Mouse (Mus musculus) heart, embryonic 14.5 days (tissue): ENCODE results near the gene Plxnd1. TPM values are rescaled to one million over a fixed set of nuclear protein-coding genes. Genes with fewer than 3 reads are reported as not detected.

Experiments used
- ATAC-seq: fragments of 200-750 bp; cut with Nextera tagmentation; 2 replicates; pipeline ENCODE4 v1.8.0; 2017; ENCODE audit warnings: low read depth, moderate TSS enrichment; ENCODE audit not compliant: insufficient number of reproducible peaks, insufficient read depth, low FRiP score
- H3K27ac ChIP-seq, 2 experiments: fragments of 200-500 bp in 1 of 2; fragments of 300-500 bp in 1 of 2; sonication (generic) in 1 of 2; replicated peaks in 1 of 2; 2 replicates each; pipeline ENCODE4 v1.5.1; 2012 to 2014; ENCODE audit warnings: low read depth in 2 of 2, low read length in 2 of 2, control low read depth in 1 of 2, mild to moderate bottlenecking in 1 of 2, mixed read lengths in 1 of 2; ENCODE audit not compliant: control insufficient read depth in 1 of 2, insufficient read depth in 1 of 2
- H3K27me3 ChIP-seq: fragments of 300-500 bp; sonication (generic); 2 replicates; pipeline ENCODE4 v1.6.1; 2014; ENCODE audit warnings: mild to moderate bottlenecking, low read length, control low read depth; ENCODE audit not compliant: control insufficient read depth, insufficient read depth
- H3K36me3 ChIP-seq: fragments of 300-500 bp; sonication (generic); 2 replicates; pipeline ENCODE4 v1.6.1; 2014; ENCODE audit warnings: mild to moderate bottlenecking, control low read depth, low read length, mixed read lengths; ENCODE audit not compliant: control insufficient read depth, insufficient read depth
- H3K4me1 ChIP-seq, 2 experiments: fragments of 200-500 bp in 1 of 2; fragments of 300-500 bp in 1 of 2; sonication (generic) in 1 of 2; 2 replicates each; pipeline ENCODE4 v1.6.1; 2012 to 2014; ENCODE audit warnings: low read length in 2 of 2, control low read depth in 1 of 2, mixed read lengths in 1 of 2; ENCODE audit not compliant: control insufficient read depth in 2 of 2, insufficient read depth in 2 of 2
- H3K4me2 ChIP-seq: fragments of 300-500 bp; sonication (generic); 2 replicates; pipeline ENCODE4 v1.6.1; 2014; ENCODE audit warnings: mild to moderate bottlenecking, low read length
- H3K4me3 ChIP-seq, 2 experiments: fragments of 200-500 bp in 1 of 2; fragments of 300-500 bp in 1 of 2; sonication (generic) in 1 of 2; 2 replicates each; pipeline ENCODE4 v1.5.1; 2012 to 2014; ENCODE audit warnings: low read length in 2 of 2, mild to moderate bottlenecking in 2 of 2, control low read depth in 1 of 2, low read depth in 1 of 2, moderate library complexity in 1 of 2; ENCODE audit not compliant: control insufficient read depth in 1 of 2, insufficient read depth in 1 of 2
- H3K9ac ChIP-seq: fragments of 300-500 bp; sonication (generic); 2 replicates; pipeline ENCODE4 v1.6.1; 2014; ENCODE audit warnings: mild to moderate bottlenecking, low read length
- H3K9me3 ChIP-seq: fragments of 300-500 bp; sonication (generic); 2 replicates; pipeline ENCODE4 v1.6.1; 2016; ENCODE audit warnings: low read length, control low read depth; ENCODE audit not compliant: control insufficient read depth
- WGBS: fragments of 180-500 bp; shearing (Covaris S2); extraction: QIAGEN DNeasy Blood & Tissue Kit; methylation state at CpG from one replicate; pipeline ENCODE4 v1.1.7; 2014; 5-methylcytosine and 5-hydroxymethylcytosine counted together
- polyA plus RNA-seq: library from polyadenylated mRNA; unstranded; fragments of >200 nt; fragmentation: Nextera tagmentation; extraction: Ambion mirVana; gene quantifications from 2 replicates; pipeline ENCODE4 v1.2.1, GENCODE M21; 2014

Plxnd1 gene
- polyA plus RNA-seq, 1 experiment from 2014 or later, result 58.8 TPM

DNA sequence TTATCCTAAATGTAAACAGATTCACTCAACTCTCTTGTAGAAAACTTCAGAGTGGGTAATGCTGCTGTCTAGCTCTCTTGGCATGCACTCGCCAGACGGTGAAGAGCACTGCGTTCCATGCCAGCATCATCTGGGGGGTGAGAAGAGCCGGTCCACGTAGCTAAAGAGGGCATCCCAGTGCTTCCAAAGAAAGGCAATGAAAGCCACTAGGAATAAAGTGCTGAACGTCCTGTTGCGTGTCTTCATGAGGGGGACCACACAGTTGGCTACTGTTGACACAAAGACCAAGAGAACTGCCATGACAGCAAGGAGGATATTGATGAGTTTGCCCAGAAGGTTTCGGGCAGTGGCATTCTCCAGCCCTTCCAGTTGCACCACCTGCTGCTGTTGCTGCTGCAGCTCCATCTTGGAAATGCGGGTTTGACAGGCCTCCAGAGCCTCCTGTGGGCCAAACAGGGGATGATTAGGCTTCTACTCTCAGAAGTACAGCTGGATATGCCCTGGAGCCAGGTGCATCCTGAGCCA is 27.2 kb upstream of the Plxnd1 start:
- 85% methylated on average over 9 of the region's 9 CpGs for WGBS
- Histone ChIP-seq H3K27me3 (no peaks in the 10 kb centered on the region), H3K27ac (no peak overlapping the region), H3K9me3 (peaks cover 10% of the 10 kb centered on the region), H3K36me3 (peaks cover 48% of the 10 kb centered on the region), H3K4me3 (no peak overlapping the region), H3K4me1 (no peaks in the 10 kb centered on the region), H3K4me2 (no peak overlapping the region), H3K9ac (no peak overlapping the region)
- peak; percentile 47; the same call in 1 of the 2 replicates for ATAC-seq

DNA sequence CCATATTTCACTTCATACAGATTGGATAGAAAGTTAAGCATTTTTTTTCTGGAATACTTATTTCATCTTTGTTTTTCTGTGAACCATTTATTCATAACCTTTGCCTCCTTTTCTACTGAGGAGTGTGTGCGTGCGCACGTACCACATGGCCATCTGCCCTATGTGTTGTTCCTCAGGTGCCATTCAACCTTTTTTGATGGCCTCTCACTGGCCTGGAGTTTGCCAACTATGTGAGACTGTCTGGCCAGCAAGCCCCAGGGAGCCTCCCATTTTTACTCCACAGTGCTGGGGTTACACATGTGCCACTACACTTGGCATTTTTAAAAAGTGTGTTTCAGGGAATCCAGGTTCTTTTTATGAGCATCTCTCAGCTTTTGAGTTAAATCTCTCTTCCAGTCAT is 21.1 kb upstream of the Plxnd1 start:
- no peak overlapping the region for H3K27ac ChIP-seq
- WGBS, result 90% methylated on average over 3 of the region's 3 CpGs
- H3K36me3 ChIP-seq, result peaks cover 15% of the 10 kb centered on the region
- no peak overlapping the region for H3K4me2 ChIP-seq
- H3K9me3 ChIP-seq, result no peaks in the 10 kb centered on the region
- no peaks in the 10 kb centered on the region for H3K4me1 ChIP-seq
- no peak for ATAC-seq
- H3K9ac ChIP-seq, result no peak overlapping the region
- H3K27me3 ChIP-seq, result no peaks in the 10 kb centered on the region
- no peak overlapping the region for H3K4me3 ChIP-seq

DNA sequence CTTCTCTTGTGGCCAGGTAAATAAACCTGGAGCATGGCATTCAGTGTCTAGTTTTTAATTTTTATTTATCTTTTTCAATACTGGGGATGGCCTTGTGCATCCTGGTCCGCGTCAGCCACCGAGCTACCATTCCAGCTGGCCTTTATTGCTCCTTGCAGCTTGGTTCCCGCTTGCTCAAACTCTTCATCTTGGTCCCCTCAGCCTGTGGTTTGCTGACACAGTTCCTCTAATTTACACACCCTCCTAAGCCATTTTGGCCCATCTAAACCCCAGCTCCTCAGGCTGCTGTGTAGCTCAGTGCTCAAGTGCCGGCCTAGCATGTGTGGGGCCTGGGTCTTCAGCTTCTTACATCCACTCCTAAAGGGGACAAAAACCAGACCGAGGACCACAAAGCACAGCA is 19.3 kb upstream of the Plxnd1 start:
- no peaks in the 10 kb centered on the region for H3K27me3 ChIP-seq
- WGBS, result 84% methylated on average over 6 of the region's 6 CpGs
- ATAC-seq, result no peak

DNA sequence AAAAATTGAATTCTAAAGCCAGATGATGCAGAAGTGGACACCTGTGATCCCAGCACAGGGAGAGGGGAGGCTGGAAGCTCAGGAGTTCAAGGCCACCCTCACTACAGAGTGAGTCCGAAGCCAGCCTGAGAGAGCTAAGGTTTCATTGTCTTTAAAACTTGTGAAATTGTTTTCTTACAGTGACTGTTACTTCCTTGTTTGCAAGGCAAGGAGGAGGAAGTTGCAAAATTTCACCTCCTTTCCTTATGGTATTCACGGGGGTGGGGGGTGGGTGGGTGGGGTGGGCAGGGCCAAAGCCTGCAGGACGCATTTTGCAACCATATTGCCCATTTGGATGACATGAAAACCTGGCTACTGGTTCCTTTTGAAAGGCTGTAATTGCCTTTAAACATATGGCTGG is 18.9 kb upstream of the Plxnd1 start:
- H3K36me3 ChIP-seq, result no peaks in the 10 kb centered on the region
- H3K27me3 ChIP-seq, result no peaks in the 10 kb centered on the region
- H3K4me3 ChIP-seq, result no peak overlapping the region
- no peaks in the 10 kb centered on the region for H3K9me3 ChIP-seq
- H3K4me2 ChIP-seq, result no peak overlapping the region
- H3K27ac ChIP-seq, result no peak overlapping the region
- no peak overlapping the region for H3K9ac ChIP-seq
- no peak for ATAC-seq
- no peaks in the 10 kb centered on the region; a peak in 1 of 4 replicates for H3K4me1 ChIP-seq
- 52% methylated on average over 3 of the region's 3 CpGs for WGBS

More for the DNA sequence above, 19.3 kb upstream of the Plxnd1 start:
- H3K4me2 ChIP-seq, result no peak overlapping the region
- H3K9ac ChIP-seq, result no peak overlapping the region
- H3K4me1 ChIP-seq, result no peaks in the 10 kb centered on the region; a peak in 1 of 4 replicates
- H3K4me3 ChIP-seq, result no peak overlapping the region
- no peaks in the 10 kb centered on the region for H3K9me3 ChIP-seq
- no peaks in the 10 kb centered on the region for H3K36me3 ChIP-seq
- H3K27ac ChIP-seq, result no peak overlapping the region

DNA sequence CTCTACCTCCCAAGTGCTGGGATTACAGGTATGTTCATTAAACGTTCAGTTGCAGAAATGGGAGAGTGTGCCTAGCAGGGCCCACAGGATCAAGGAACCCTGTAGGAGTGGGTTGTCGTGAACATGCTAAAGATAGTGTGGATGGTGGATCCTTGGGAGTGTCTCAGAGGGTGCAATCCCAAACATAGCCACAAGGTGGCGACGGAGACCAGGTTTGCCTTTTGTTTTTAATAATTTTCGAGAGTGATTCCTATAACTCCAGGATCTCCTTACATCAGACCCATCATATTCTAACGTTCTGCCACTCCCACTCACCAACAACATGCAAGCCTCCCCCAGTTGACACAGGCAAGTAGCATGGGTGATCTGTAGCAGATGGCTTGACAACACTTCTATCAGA is 15.7 kb upstream of the Plxnd1 start:
- Histone ChIP-seq H3K4me2 (no peak overlapping the region), H3K9ac (no peak overlapping the region), H3K27me3 (no peaks in the 10 kb centered on the region), H3K4me3 (no peak overlapping the region), H3K36me3 (no peaks in the 10 kb centered on the region), H3K27ac (no peak overlapping the region), H3K9me3 (no peaks in the 10 kb centered on the region), H3K4me1 (peaks cover 10 to 18% of the 10 kb centered on the region in 2 experiments)
- ATAC-seq, result no peak
- WGBS, result 2% methylated on average over 6 of the region's 6 CpGs

DNA sequence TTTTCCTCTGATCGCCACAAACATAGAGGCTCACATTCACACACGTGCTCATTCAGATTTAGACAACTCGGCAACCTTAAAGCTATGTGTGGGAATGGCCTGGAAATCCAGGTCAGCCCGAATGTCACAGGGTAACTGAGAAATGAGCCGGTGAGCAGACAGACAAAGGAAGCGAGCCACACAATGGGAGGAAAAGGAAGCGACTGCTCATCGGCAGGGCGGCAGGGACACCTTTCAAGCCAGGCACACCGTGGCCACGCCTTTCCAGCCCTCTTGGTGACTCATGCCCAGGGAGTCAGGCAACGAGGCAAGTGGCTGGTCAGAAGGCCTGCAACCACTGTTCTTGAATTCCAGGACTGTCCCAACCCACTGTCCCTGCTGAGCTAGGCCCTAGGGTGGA is 14.6 kb upstream of the Plxnd1 start:
- no peak overlapping the region for H3K4me3 ChIP-seq
- peaks cover 13 to 23% of the 10 kb centered on the region in 2 experiments for H3K4me1 ChIP-seq
- 47% methylated on average over 12 of the region's 12 CpGs for WGBS
- ATAC-seq, result no peak
- H3K9ac ChIP-seq, result no peak overlapping the region
- H3K27me3 ChIP-seq, result no peaks in the 10 kb centered on the region
- H3K4me2 ChIP-seq, result no peak overlapping the region
- H3K36me3 ChIP-seq, result no peaks in the 10 kb centered on the region
- no peaks in the 10 kb centered on the region for H3K9me3 ChIP-seq
- H3K27ac ChIP-seq, result peak overlapping the region in 1 of 2 experiments; percentile 24; a peak in 1 of 4 replicates

DNA sequence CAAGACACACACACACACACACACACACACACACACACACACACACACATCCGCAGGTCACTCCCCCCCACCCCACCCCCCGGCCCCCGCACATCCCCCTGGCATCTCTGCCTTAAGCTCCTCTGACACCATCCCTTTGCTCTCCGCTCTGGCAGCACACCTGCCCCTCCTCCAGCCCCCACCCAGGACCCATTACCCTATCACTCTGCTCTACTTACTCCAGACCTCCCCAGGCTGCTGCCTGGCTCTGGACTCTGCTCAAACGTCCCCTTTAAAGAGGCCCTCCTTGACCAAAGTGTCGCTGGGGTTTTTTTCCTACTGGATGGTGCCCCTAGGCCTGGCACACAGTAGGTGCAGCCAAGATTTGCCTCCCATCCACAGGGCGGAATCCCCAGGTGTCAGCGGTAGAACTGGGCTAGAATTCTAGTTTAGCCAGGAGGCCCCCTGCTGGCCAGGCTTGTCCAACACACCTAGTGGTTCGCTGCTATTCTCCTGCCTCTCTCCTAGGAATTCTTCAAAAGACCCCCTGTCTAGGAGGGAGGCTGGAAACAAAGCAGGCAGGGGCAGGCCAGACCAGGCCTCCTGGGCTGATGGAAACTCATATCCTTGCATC is 12.9 kb upstream of the Plxnd1 start:
- H3K9ac ChIP-seq, result no peak overlapping the region; the same call in 1 of the 2 replicates
- H3K27ac ChIP-seq, result peak overlapping the region in 1 of 2 experiments; percentile 80; a peak in 1 of 4 replicates
- ATAC-seq, result no peak
- H3K4me3 ChIP-seq, result no peak overlapping the region
- no peaks in the 10 kb centered on the region for H3K36me3 ChIP-seq
- H3K9me3 ChIP-seq, result no peaks in the 10 kb centered on the region
- 17% methylated on average over 8 of the region's 9 CpGs for WGBS
- H3K4me1 ChIP-seq, result peaks cover 26 to 37% of the 10 kb centered on the region in 2 experiments
- no peaks in the 10 kb centered on the region for H3K27me3 ChIP-seq
- no peak overlapping the region for H3K4me2 ChIP-seq
